Mouse (Mus musculus) embryonic facial prominence, embryonic 11.5 days (tissue): ENCODE measurements at regions not wholly inside any gene's neighbourhood (a gene's known extent, or its start where the extent isn't known, plus 50 kb on each side); places are given as distances from the start of the nearest gene placed in this dataset.

Source experiments
- ATAC-seq: fragments of 200-750 bp; cut with Nextera tagmentation; replicated peaks from 2 replicates; pipeline ENCODE4 v1.8.0; 2017; ENCODE audit warnings: low read depth; ENCODE audit not compliant: insufficient number of reproducible peaks, low FRiP score, low TSS enrichment
- DNase-seq: peaks from one replicate; pipeline ENCODE4 v3.0.0-alpha.2; 2015; ENCODE audit warnings: low spot score
- H3K27ac ChIP-seq: fragments of 300-500 bp; sonication (generic); replicated peaks from 2 replicates; pipeline ENCODE4 v1.5.1; 2014; ENCODE audit warnings: mild to moderate bottlenecking, low read depth, low read length, control low read depth
- H3K27me3 ChIP-seq: fragments of 300-500 bp; sonication (generic); 2 replicates; pipeline ENCODE4 v1.6.1; 2014; ENCODE audit warnings: mild to moderate bottlenecking, low read length, moderate library complexity, mixed read lengths; ENCODE audit not compliant: control insufficient read depth, insufficient read depth
- H3K36me3 ChIP-seq: fragments of 300-500 bp; sonication (generic); replicated peaks from 2 replicates; pipeline ENCODE4 v1.6.1; 2014; ENCODE audit warnings: low read depth, mild to moderate bottlenecking, low read length, moderate library complexity, mixed read lengths; ENCODE audit not compliant: control insufficient read depth, insufficient read depth
- H3K4me1 ChIP-seq: fragments of 300-500 bp; sonication (generic); 2 replicates; pipeline ENCODE4 v1.6.1; 2014; ENCODE audit warnings: low read length, mixed read lengths; ENCODE audit not compliant: control insufficient read depth, insufficient read depth
- H3K4me2 ChIP-seq: fragments of 300-500 bp; sonication (generic); 2 replicates; pipeline ENCODE4 v1.6.1; 2014; ENCODE audit warnings: low read depth, mild to moderate bottlenecking, control low read depth, low read length, moderate library complexity
- H3K4me3 ChIP-seq: fragments of 300-500 bp; sonication (generic); 2 replicates; pipeline ENCODE4 v1.5.1; 2014; ENCODE audit warnings: low read depth, low read length, control low read depth
- H3K9ac ChIP-seq: fragments of 300-500 bp; sonication (generic); replicated peaks from 2 replicates; pipeline ENCODE4 v1.6.1; 2014; ENCODE audit warnings: mild to moderate bottlenecking, control low read depth, low read length
- H3K9me3 ChIP-seq: fragments of 300-500 bp; sonication (generic); replicated peaks from 2 replicates; pipeline ENCODE4 v1.6.1; 2016; ENCODE audit warnings: mild to moderate bottlenecking, low read length, inconsistent platforms, mixed read lengths; ENCODE audit not compliant: control insufficient read depth
- WGBS: fragments of 180-500 bp; shearing (Covaris S2); extraction: QIAGEN DNeasy Blood & Tissue Kit; methylation state at CpG from one replicate; pipeline ENCODE4 v1.1.7; 2014; 5-methylcytosine and 5-hydroxymethylcytosine counted together

DNA sequence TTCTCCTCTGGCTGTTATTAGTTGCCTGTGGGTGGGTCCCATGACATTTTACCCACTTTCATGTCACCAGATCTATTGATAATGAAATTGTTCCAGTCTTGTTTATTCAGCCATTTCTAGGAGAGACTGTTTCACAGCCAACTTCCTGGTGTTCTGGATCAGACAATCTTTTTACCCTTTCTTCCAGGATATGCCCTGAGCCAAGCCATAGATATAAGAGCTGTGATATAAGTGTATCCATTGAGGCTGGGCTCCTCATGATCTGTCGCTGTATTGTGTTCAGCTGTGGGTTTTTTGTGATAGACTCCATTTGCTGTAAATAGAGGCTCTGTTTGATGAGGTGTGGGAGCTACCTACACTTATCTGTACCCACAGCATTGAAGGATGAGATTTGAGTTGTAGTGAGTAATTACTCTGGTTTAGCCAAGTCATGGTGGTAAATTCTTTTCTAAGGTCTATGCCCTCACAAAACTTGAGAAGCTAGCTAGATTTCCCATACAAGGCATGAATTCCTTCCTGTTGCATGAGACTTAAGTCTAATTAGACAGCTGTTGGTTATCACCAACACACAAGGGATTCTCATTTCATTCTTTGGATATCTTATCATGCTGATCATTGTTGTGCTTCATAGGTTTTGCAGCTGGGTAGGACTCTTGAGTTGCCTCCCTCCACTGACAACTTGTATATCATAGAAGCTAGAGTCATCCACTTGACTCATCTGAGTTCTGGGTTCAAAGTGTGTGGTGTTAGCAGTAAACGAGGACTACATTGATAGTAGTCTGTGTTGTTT is 203.9 kb upstream of the Ptger4 start:
- no peak overlapping the region for H3K4me3 ChIP-seq
- no peak overlapping the region for H3K27ac ChIP-seq
- H3K36me3 ChIP-seq, result no peaks in the 10 kb centered on the region
- no peak overlapping the region for H3K4me2 ChIP-seq
- H3K9ac ChIP-seq, result no peak overlapping the region
- ATAC-seq (no peak), DNase-seq (no peak)
- no peaks in the 10 kb centered on the region for H3K9me3 ChIP-seq
- H3K27me3 ChIP-seq, result no peaks in the 10 kb centered on the region
- 87% methylated on average over 2 of the region's 2 CpGs for WGBS
- H3K4me1 ChIP-seq, result no peaks in the 10 kb centered on the region

DNA sequence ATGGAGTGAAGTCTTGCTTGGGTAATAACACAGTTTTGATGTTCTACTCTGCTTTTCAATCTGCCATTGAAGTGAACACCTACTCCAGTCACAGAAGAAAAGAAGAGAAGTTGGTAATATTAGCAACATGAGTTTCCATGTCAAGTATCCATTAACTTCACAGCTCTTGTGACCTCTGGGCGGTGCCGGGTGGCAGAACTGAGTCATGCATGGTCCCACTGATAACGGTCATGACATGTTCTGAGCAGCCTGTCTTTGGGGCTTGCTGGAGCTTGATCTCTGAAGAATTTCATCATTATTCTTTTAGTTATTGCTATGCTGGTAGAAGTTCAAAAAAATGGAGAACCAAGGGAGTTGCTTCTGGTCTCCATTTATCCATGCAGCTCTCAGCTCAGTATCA is 215.1 kb upstream of the Ptger4 start:
- ATAC-seq, result no peak

DNA sequence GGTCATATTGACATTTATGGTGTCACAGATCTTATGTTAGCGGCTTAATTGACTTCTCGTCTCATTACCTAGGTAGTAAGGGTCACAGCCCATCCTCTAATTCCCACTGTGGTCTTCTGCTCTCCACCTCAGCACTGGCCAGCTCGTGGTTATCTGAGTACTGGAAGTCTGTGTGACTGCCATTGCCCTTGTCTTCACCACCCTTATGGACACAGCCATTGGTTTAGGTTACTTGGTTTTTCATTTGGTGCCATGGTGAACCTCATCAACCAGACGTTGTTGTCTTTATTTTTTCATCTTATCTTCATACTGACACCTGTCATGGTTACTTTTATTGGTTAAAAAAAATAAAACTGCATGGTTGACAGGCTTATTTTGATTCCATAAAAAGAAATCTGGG is 215.6 kb upstream of the Ptger4 start:
- DNase-seq (no peak), ATAC-seq (no peak)
- Histone ChIP-seq H3K27me3 (no peaks in the 10 kb centered on the region), H3K9me3 (no peaks in the 10 kb centered on the region), H3K36me3 (no peaks in the 10 kb centered on the region), H3K4me2 (no peak overlapping the region), H3K9ac (no peak overlapping the region), H3K4me1 (no peaks in the 10 kb centered on the region), H3K27ac (no peak overlapping the region), H3K4me3 (no peak overlapping the region)
- WGBS, result 89% methylated on average over 4 of the region's 4 CpGs

More for the DNA sequence above, 215.1 kb upstream of the Ptger4 start:
- 98% methylated on average over 3 of the region's 3 CpGs for WGBS
- DNase-seq, result no peak
- Histone ChIP-seq H3K27me3 (no peaks in the 10 kb centered on the region), H3K27ac (no peak overlapping the region), H3K9me3 (no peaks in the 10 kb centered on the region), H3K4me3 (no peak overlapping the region), H3K9ac (no peak overlapping the region), H3K4me1 (no peaks in the 10 kb centered on the region), H3K4me2 (no peak overlapping the region), H3K36me3 (no peaks in the 10 kb centered on the region)

DNA sequence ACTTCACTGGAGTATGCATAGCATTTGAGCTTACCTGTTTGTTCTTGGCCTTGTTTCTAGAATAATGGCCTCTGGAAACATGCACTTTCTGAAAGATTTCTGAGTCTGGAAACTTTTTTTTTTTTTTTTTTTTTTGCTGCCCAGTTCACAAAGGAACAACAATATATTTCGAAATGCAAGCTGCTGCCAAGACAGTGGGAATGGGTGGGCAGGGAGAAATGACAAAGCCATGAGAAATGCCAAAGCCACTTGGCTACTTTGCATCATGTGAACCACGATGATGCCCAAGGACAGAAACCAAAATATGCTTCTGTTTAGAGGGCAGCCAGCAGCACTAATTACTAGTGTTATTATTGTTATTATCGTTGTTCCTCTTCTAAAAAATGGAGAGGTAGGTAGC is 218.7 kb upstream of the Ptger4 start:
- Histone ChIP-seq H3K4me2 (no peak overlapping the region), H3K27ac (no peak overlapping the region), H3K9ac (no peak overlapping the region), H3K27me3 (no peaks in the 10 kb centered on the region), H3K36me3 (no peaks in the 10 kb centered on the region), H3K4me3 (no peak overlapping the region), H3K9me3 (no peaks in the 10 kb centered on the region), H3K4me1 (no peaks in the 10 kb centered on the region)
- DNase-seq (no peak), ATAC-seq (no peak)
- WGBS, result 80% methylated on average over 3 of the region's 3 CpGs

DNA sequence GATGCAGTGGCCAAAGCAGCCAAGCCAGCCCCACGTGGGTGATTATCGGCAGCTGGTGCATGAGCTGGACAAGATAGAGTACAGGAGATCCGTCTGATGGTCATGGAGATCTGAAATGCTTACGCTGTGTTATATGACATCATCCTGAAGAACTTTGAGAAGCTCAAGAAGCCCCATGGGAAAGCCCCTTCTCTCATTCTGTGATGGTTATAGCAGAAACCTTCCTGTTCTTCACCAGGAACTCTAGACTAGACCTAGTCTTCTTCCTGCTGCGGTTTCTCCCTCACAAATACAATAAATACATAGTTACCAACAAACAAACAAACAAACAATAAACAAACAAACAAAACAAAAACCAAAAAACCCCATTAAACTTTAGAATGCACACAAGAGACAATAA is 220.7 kb upstream of the Ptger4 start:
- Histone ChIP-seq H3K27me3 (no peaks in the 10 kb centered on the region), H3K9ac (no peak overlapping the region), H3K36me3 (no peaks in the 10 kb centered on the region), H3K4me1 (no peaks in the 10 kb centered on the region), H3K4me2 (no peak overlapping the region), H3K9me3 (no peaks in the 10 kb centered on the region), H3K4me3 (no peak overlapping the region), H3K27ac (no peak overlapping the region)
- DNase-seq (no peak), ATAC-seq (no peak)
- 85% methylated on average over 5 of the region's 5 CpGs for WGBS

DNA sequence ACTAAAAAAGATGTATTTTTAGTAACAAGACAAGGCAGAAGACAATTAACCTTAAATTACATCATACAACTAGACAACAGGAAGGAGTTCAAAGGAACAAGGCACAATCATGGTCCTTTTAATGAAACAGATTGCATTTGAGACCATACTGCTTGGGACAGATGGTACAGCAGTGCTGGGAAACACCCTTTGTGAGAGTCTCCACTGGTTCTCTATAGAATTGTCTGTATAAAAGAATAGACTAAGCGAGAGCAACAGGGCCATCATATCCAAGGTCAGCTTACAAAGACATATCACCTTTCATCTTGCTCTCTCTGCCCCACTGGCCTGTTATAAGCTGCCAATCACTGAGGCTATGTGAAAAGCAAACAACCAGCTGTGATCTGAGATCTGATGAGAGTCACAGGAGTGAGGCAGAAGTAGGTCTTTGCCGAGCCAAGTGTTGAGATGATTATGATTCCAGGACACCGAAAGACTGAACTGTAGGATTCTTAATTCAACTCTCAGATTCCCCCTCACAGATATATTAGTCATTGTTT is 224.6 kb upstream of the Ptger4 start:
- Histone ChIP-seq H3K4me1 (no peaks in the 10 kb centered on the region), H3K9ac (no peak overlapping the region), H3K36me3 (no peaks in the 10 kb centered on the region), H3K27me3 (no peaks in the 10 kb centered on the region), H3K4me2 (no peak overlapping the region), H3K4me3 (no peak overlapping the region), H3K27ac (no peak overlapping the region), H3K9me3 (no peaks in the 10 kb centered on the region)
- DNase-seq, result peak; percentile 11
- WGBS, result 49% methylated on average over 3 of the region's 3 CpGs
- ATAC-seq, result peak; percentile 75; the same call in 1 of the 2 replicates

DNA sequence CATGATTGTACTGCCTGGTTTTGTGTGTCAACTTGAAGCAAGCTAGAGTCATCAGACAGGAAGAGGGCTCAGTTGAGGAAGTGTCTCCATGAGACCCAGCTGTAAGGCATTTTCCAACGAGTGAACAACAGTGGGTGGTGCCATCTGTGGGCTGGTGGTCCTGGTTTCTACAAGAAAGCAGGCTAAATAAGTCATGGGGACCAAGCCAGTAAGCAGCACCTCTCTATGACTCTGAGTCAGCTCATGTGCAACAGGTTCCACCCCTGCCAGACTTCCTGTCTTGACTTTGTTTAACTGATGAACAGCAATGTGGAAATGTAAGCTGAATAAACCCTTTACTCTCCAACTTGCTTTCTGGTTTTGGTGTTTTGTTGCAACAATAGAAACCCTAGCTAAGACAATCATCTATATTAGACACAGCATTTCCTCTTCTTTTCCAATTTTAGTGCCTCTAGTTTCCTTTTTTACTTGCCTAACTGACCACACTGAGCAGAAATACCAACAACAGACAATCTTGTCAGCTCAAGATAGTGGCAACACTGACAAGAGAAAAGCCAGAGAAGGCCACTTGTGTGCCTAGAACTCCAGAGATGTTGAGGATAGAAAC is 231.5 kb upstream of the Ptger4 start:
- H3K27ac ChIP-seq, result no peak overlapping the region
- H3K9ac ChIP-seq, result no peak overlapping the region
- no peak overlapping the region for H3K4me2 ChIP-seq
- no peak overlapping the region for H3K4me3 ChIP-seq
- no peaks in the 10 kb centered on the region for H3K9me3 ChIP-seq
- H3K27me3 ChIP-seq, result no peaks in the 10 kb centered on the region
- ATAC-seq, result no peak
- H3K4me1 ChIP-seq, result no peaks in the 10 kb centered on the region
- 50% methylated on average over 1 of the region's 1 CpGs for WGBS
- H3K36me3 ChIP-seq, result no peaks in the 10 kb centered on the region
- no peak for DNase-seq

DNA sequence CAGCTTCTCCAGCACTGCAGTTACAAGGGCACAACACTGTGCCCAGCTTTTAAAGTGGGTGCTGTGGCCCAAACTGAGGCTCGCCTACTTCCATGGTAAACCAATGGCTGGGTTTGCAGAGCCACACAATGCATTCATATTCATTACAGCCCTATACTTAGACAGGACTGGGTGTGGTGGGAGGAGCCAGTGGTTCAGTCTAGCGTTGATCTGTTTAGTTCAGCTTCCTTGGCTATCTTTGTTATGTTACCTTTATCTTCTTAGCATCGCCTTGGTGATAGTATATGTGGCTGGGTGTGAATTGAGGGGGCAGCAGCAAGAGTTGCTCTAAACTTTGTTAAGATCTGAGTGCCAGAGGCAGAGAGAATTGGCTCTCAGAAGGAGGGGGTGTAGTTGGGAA is 249.3 kb upstream of the Ptger4 start:
- Histone ChIP-seq H3K4me3 (no peak overlapping the region), H3K36me3 (no peaks in the 10 kb centered on the region), H3K9ac (no peak overlapping the region), H3K27ac (no peak overlapping the region), H3K27me3 (no peaks in the 10 kb centered on the region), H3K4me1 (no peaks in the 10 kb centered on the region), H3K4me2 (no peak overlapping the region), H3K9me3 (no peaks in the 10 kb centered on the region)
- no peak for DNase-seq
- no peak for ATAC-seq
- 79% methylated on average over 3 of the region's 3 CpGs for WGBS
